Comparison of ENCODE assay signal across 8 mouse cellular contexts in genomic region chr1:11413894-11414556, GRCm38 (mm10). TPM values are rescaled to one million over a fixed set of nuclear protein-coding genes. Genes with fewer than 3 reads are reported as not detected.
DNase-seq lines count a peak whose midpoint lies in the region; ATAC-seq and TF ChIP-seq lines count a peak whose summit lies in the region.

Gene A830018L16Rik, plus strand, starts transcription at chr1:11414105.

- DNase-seq in forebrain, embryonic 10.5 days (ENCODE audit: extremely low spot score, low spot score): peak; percentile 83
- peak; percentile 89 for DNase-seq in limb, embryonic 11.5 days (ENCODE audit: low spot score)
- DNase-seq in midbrain, embryonic 14.5 days: peak; percentile 90
- DNase-seq in stomach, postnatal 0 days (ENCODE audit: low spot score): peak; percentile 73

- peak within 1 kb of the TSS; percentile 49 for H3K9ac ChIP-seq in heart, embryonic 12.5 days
- peak within 1 kb of the TSS; percentile 35; the same call in 1 of the 2 replicates for H3K9ac ChIP-seq in kidney, embryonic 14.5 days (ENCODE audit: low read depth, low read length)
- H3K9ac ChIP-seq in limb, embryonic 11.5 days (ENCODE audit: low read length): peak within 1 kb of the TSS; percentile 61
- H3K9ac ChIP-seq in midbrain, embryonic 14.5 days (replicated peaks; ENCODE audit: low read length): peak within 1 kb of the TSS; percentile 44
- 0 out of 2 replicates have a peak within 1 kb of the TSS, but pooled peaks have one; percentile 27 for H3K9ac ChIP-seq in stomach, postnatal 0 days (ENCODE audit: low read length)

- peaks cover 6% of the 10 kb centered on the region; the same call in 1 of the 2 replicates for H3K9me3 ChIP-seq in megakaryocyte, embryonic 14.5 days
- H3K9me3 ChIP-seq in forebrain, embryonic 10.5 days: no peaks in the 10 kb centered on the region
- H3K9me3 ChIP-seq in heart, embryonic 12.5 days (replicated peaks): no peaks in the 10 kb centered on the region
- H3K9me3 ChIP-seq in kidney, embryonic 14.5 days (ENCODE audit: control insufficient read depth, low read length): no peaks in the 10 kb centered on the region
- no peaks in the 10 kb centered on the region for H3K9me3 ChIP-seq in limb, embryonic 11.5 days (ENCODE audit: control insufficient read depth, low read length)
- no peaks in the 10 kb centered on the region for H3K9me3 ChIP-seq in midbrain, embryonic 14.5 days (ENCODE audit: control insufficient read depth, low read length)
- H3K9me3 ChIP-seq in stomach, postnatal 0 days (ENCODE audit: control insufficient read depth, low read length): no peaks in the 10 kb centered on the region

- peaks cover 3% of the 10 kb centered on the region; the same call in 1 of the 2 replicates for H3K4me1 ChIP-seq in megakaryocyte, embryonic 14.5 days
- H3K4me1 ChIP-seq in forebrain, embryonic 10.5 days: peaks cover 8% of the 10 kb centered on the region
- 0 out of 2 replicates have a peak, but pooled peaks cover 3% of the 10 kb centered on the region for H3K4me1 ChIP-seq in heart, embryonic 12.5 days (replicated peaks)
- no peaks in the 10 kb centered on the region for H3K4me1 ChIP-seq in kidney, embryonic 14.5 days (ENCODE audit: control insufficient read depth, insufficient read depth, low read length)
- H3K4me1 ChIP-seq in limb, embryonic 11.5 days (ENCODE audit: control insufficient read depth, insufficient read depth, low read length): no peaks in the 10 kb centered on the region
- no peaks in the 10 kb centered on the region for H3K4me1 ChIP-seq in midbrain, embryonic 14.5 days (ENCODE audit: control insufficient read depth, insufficient read depth, low read length)
- no peaks in the 10 kb centered on the region for H3K4me1 ChIP-seq in stomach, postnatal 0 days (replicated peaks; ENCODE audit: control insufficient read depth, insufficient read depth)

- TF ChIP-seq EP300 in stomach, postnatal 0 days (optimal IDR thresholded peaks at IDR 0.05): no peak

- H3K27me3 ChIP-seq in megakaryocyte, embryonic 14.5 days (replicated peaks): peaks cover 15% of the 10 kb centered on the region
- H3K27me3 ChIP-seq in forebrain, embryonic 10.5 days (ENCODE audit: poor library complexity, severe bottlenecking): peaks cover 39% of the 10 kb centered on the region
- peaks cover 18% of the 10 kb centered on the region for H3K27me3 ChIP-seq in heart, embryonic 12.5 days (replicated peaks)
- H3K27me3 ChIP-seq in kidney, embryonic 14.5 days (ENCODE audit: control insufficient read depth, insufficient read depth, low read length): peaks cover 5% of the 10 kb centered on the region; the same call in 1 of the 2 replicates
- H3K27me3 ChIP-seq in limb, embryonic 11.5 days (ENCODE audit: control insufficient read depth, insufficient read depth, low read length): 0 out of 2 replicates have a peak, but pooled peaks cover 2% of the 10 kb centered on the region
- peaks cover 6% of the 10 kb centered on the region; the same call in 1 of the 2 replicates for H3K27me3 ChIP-seq in midbrain, embryonic 14.5 days (ENCODE audit: control insufficient read depth, insufficient read depth, low read length)
- H3K27me3 ChIP-seq in stomach, postnatal 0 days (ENCODE audit: control insufficient read depth, insufficient read depth, low read length): no peaks in the 10 kb centered on the region

- peak within 1 kb of the TSS; percentile 72 for H3K27ac ChIP-seq in forebrain, embryonic 10.5 days
- no peak within 1 kb of the TSS for H3K27ac ChIP-seq in heart, embryonic 12.5 days (ENCODE audit: poor library complexity, severe bottlenecking)
- H3K27ac ChIP-seq in kidney, embryonic 14.5 days (ENCODE audit: low read depth, low read length): no peak within 1 kb of the TSS
- no peak within 1 kb of the TSS for H3K27ac ChIP-seq in limb, embryonic 11.5 days (replicated peaks; ENCODE audit: low read depth, low read length)
- peak within 1 kb of the TSS; percentile 43 for H3K27ac ChIP-seq in midbrain, embryonic 14.5 days (replicated peaks; ENCODE audit: low read depth, low read length)
- H3K27ac ChIP-seq in stomach, postnatal 0 days (replicated peaks): no peak within 1 kb of the TSS

- WGBS in forebrain, embryonic 10.5 days: under 1% methylated on average over 42 of the region's 50 CpGs
- under 1% methylated on average over 50 of the region's 50 CpGs for WGBS in heart, embryonic 12.5 days
- 1% methylated on average over 47 of the region's 50 CpGs for WGBS in kidney, embryonic 14.5 days
- WGBS in limb, embryonic 11.5 days: under 1% methylated on average over 50 of the region's 50 CpGs
- under 1% methylated on average over 50 of the region's 50 CpGs for WGBS in midbrain, embryonic 14.5 days
- under 1% methylated on average over 50 of the region's 50 CpGs for WGBS in stomach, postnatal 0 days

- peak; percentile 77 for TF ChIP-seq CTCF in stomach, postnatal 0 days (IDR thresholded peaks at IDR 0.05; ENCODE audit: low read depth)

- no peak for ATAC-seq in megakaryocyte, adult 5-6 weeks (ENCODE audit: poor library complexity, severe bottlenecking)
- peak; percentile 90 for ATAC-seq in heart, embryonic 12.5 days (ENCODE audit: insufficient number of reproducible peaks, low FRiP score)
- ATAC-seq in kidney, embryonic 14.5 days (ENCODE audit: low FRiP score, low TSS enrichment): peak; percentile 99
- ATAC-seq in limb, embryonic 11.5 days (ENCODE audit: insufficient number of reproducible peaks, low FRiP score, low TSS enrichment, low read depth): peak; percentile 96
- peak; percentile 96 for ATAC-seq in midbrain, embryonic 14.5 days (ENCODE audit: low FRiP score, low TSS enrichment)
- peak; percentile 95 for ATAC-seq in stomach, postnatal 0 days (ENCODE audit: low FRiP score, low TSS enrichment)

- H3K36me3 ChIP-seq in megakaryocyte, embryonic 14.5 days (replicated peaks; ENCODE audit: low read length): no peaks in the 10 kb centered on the region
- no peaks in the 10 kb centered on the region for H3K36me3 ChIP-seq in forebrain, embryonic 10.5 days (replicated peaks)
- no peaks in the 10 kb centered on the region for H3K36me3 ChIP-seq in heart, embryonic 12.5 days
- no peaks in the 10 kb centered on the region for H3K36me3 ChIP-seq in kidney, embryonic 14.5 days (ENCODE audit: control insufficient read depth, insufficient read depth, low read length)
- H3K36me3 ChIP-seq in limb, embryonic 11.5 days (ENCODE audit: control insufficient read depth, insufficient read depth, low read length): no peaks in the 10 kb centered on the region
- no peaks in the 10 kb centered on the region for H3K36me3 ChIP-seq in midbrain, embryonic 14.5 days (ENCODE audit: control insufficient read depth, insufficient read depth, low read length)
- no peaks in the 10 kb centered on the region for H3K36me3 ChIP-seq in stomach, postnatal 0 days (ENCODE audit: control insufficient read depth, insufficient read depth, low read length)

- peak within 1 kb of the TSS; percentile 50 for H3K4me3 ChIP-seq in megakaryocyte, embryonic 14.5 days (replicated peaks)
- peak within 1 kb of the TSS; percentile 55 for H3K4me3 ChIP-seq in forebrain, embryonic 10.5 days
- peak within 1 kb of the TSS; percentile 48 for H3K4me3 ChIP-seq in heart, embryonic 12.5 days
- peak within 1 kb of the TSS; percentile 45 for H3K4me3 ChIP-seq in kidney, embryonic 14.5 days (ENCODE audit: low read length)
- H3K4me3 ChIP-seq in limb, embryonic 11.5 days (ENCODE audit: low read depth, low read length): peak within 1 kb of the TSS; percentile 39
- peak within 1 kb of the TSS; percentile 52 for H3K4me3 ChIP-seq in midbrain, embryonic 14.5 days (replicated peaks; ENCODE audit: low read depth, low read length)
- peak within 1 kb of the TSS; percentile 44 for H3K4me3 ChIP-seq in stomach, postnatal 0 days (ENCODE audit: low read depth, low read length)

- H3K4me2 ChIP-seq in heart, embryonic 12.5 days: peak within 1 kb of the TSS; percentile 87
- peak within 1 kb of the TSS; percentile 87 for H3K4me2 ChIP-seq in kidney, embryonic 14.5 days (replicated peaks; ENCODE audit: low read depth, low read length)
- H3K4me2 ChIP-seq in limb, embryonic 11.5 days (ENCODE audit: low read depth, severe bottlenecking): peak within 1 kb of the TSS; percentile 61
- H3K4me2 ChIP-seq in midbrain, embryonic 14.5 days (ENCODE audit: low read length): peak within 1 kb of the TSS; percentile 88
- H3K4me2 ChIP-seq in stomach, postnatal 0 days (replicated peaks; ENCODE audit: low read depth): peak within 1 kb of the TSS; percentile 75

RNA-seq across cellular contexts. Expression of gene A830018L16Rik, which starts in this region (rescaled TPM):
- not detected in 2 replicates for polyA plus RNA-seq in megakaryocyte, embryonic 14.5 days (2012; ENCODE audit: insufficient read depth, low replicate concordance)
- 0.02 TPM in 1 of 2 replicates, not detected in the other for total RNA-seq in megakaryocyte, adult 5-6 weeks (2015)
- not detected in 2 replicates for total RNA-seq in megakaryocyte, adult 5-6 weeks (2017)
- polyA plus RNA-seq in forebrain, embryonic 10.5 days (2016; fragmentation: Nextera tagmentation; extraction: Ambion mirVana): 1.0 and 1.2 TPM in 2 replicates
- 0.17 and 0.45 TPM in 2 replicates for polyA plus RNA-seq in heart, embryonic 12.5 days (2016; fragmentation: Nextera tagmentation; extraction: Ambion mirVana)
- 0.43 and 0.51 TPM in 2 replicates for polyA plus RNA-seq in kidney, embryonic 14.5 days (2014; fragmentation: Nextera tagmentation; extraction: Ambion mirVana)
- polyA plus RNA-seq in limb, embryonic 11.5 days (2014; fragmentation: Nextera tagmentation; extraction: Ambion mirVana): 0.47 and 1.1 TPM in 2 replicates
- polyA plus RNA-seq in midbrain, embryonic 14.5 days (2014; fragmentation: Nextera tagmentation; extraction: Ambion mirVana): 7.9 and 15.2 TPM in 2 replicates
- polyA plus RNA-seq in stomach, postnatal 0 days (2015; fragmentation: Nextera tagmentation; extraction: Ambion mirVana): 3.4 and 3.5 TPM in 2 replicates

Comparison
In these comparisons a context has a peak if more than half of its experiments do, and no peak if none do; other contexts are left out.
1. Peak in ATAC-seq, H3K4me3 ChIP-seq, H3K9ac ChIP-seq and H3K4me2 ChIP-seq in heart, embryonic 12.5 days; RNA of the gene not detected or under 1 TPM.
2. Peak in ATAC-seq, H3K4me3 ChIP-seq, H3K9ac ChIP-seq and H3K4me2 ChIP-seq in kidney, embryonic 14.5 days; RNA of the gene not detected or under 1 TPM.
3. H3K27ac ChIP-seq: peak in forebrain, embryonic 10.5 days (single experiment) and midbrain, embryonic 14.5 days (single experiment); none in heart, embryonic 12.5 days (single experiment), kidney, embryonic 14.5 days (single experiment), limb, embryonic 11.5 days (single experiment) and stomach, postnatal 0 days (single experiment).
4. Peak in every context shown above with its lines, with median percentiles within 50 percentile points of each other: H3K4me3 ChIP-seq, DNase-seq, H3K4me2 ChIP-seq and H3K9ac ChIP-seq.